Mouse (Mus musculus) limb, embryonic 15.5 days (tissue): Measurements from ENCODE around the gene Ldlrad3. TPM values are rescaled to one million over a fixed set of nuclear protein-coding genes. Genes with fewer than 3 reads are reported as not detected.

Source experiments
- ATAC-seq: fragments of 200-750 bp; cut with Nextera tagmentation; 2 replicates; pipeline ENCODE4 v1.8.0; 2017; ENCODE audit warnings: low read depth, moderate TSS enrichment; ENCODE audit not compliant: insufficient number of reproducible peaks, low FRiP score, low TSS enrichment
- H3K27ac ChIP-seq: fragments of 300-500 bp; sonication (generic); 2 replicates; pipeline ENCODE4 v1.5.1; 2015; ENCODE audit warnings: moderate library complexity, mild to moderate bottlenecking, inconsistent platforms
- H3K27me3 ChIP-seq: fragments of 300-500 bp; sonication (generic); 2 replicates; pipeline ENCODE4 v1.6.1; 2015; ENCODE audit warnings: inconsistent platforms
- H3K36me3 ChIP-seq: fragments of 300-500 bp; sonication (generic); 2 replicates; pipeline ENCODE4 v1.6.1; 2015; ENCODE audit warnings: inconsistent platforms
- H3K4me1 ChIP-seq: fragments of 300-500 bp; sonication (generic); 2 replicates; pipeline ENCODE4 v1.6.1; 2015; ENCODE audit warnings: inconsistent platforms
- H3K4me2 ChIP-seq: fragments of 300-500 bp; sonication (generic); 2 replicates; pipeline ENCODE4 v1.6.1; 2015; ENCODE audit warnings: mild to moderate bottlenecking, inconsistent platforms
- H3K4me3 ChIP-seq: fragments of 300-500 bp; sonication (generic); 2 replicates; pipeline ENCODE4 v1.5.1; 2015; ENCODE audit warnings: mild to moderate bottlenecking, inconsistent platforms
- H3K9ac ChIP-seq: fragments of 300-500 bp; sonication (generic); 2 replicates; pipeline ENCODE4 v1.6.1; 2015; ENCODE audit warnings: inconsistent platforms
- H3K9me3 ChIP-seq: fragments of 300-500 bp; sonication (generic); 2 replicates; pipeline ENCODE4 v1.6.1; 2016; ENCODE audit warnings: inconsistent platforms
- WGBS: fragments of 180-500 bp; shearing (Covaris S2); methylation state at CpG from one replicate; pipeline ENCODE4 v1.1.7; 2015; 5-methylcytosine and 5-hydroxymethylcytosine counted together
- polyA plus RNA-seq: library from polyadenylated mRNA; unstranded; fragments of >200 nt; fragmentation: Nextera tagmentation; extraction: Ambion mirVana; gene quantifications from 2 replicates; pipeline ENCODE4 v1.2.1, GENCODE M21; 2015

Gene Ldlrad3
- polyA plus RNA-seq, 1 experiment from 2014 or later, result 55.1 TPM

GRCm38 (mm10) chr2:102154328-102154727 is 31.9 kb downstream of the Ldlrad3 start:
- H3K27ac ChIP-seq, result no peak overlapping the region; the same call in 1 of the 2 replicates

GRCm38 (mm10) chr2:102153516-102153915 is 32.7 kb downstream of the Ldlrad3 start:
- 84% methylated on average over 4 of the region's 4 CpGs for WGBS
- no peaks in the 10 kb centered on the region for H3K27me3 ChIP-seq
- H3K4me2 ChIP-seq, result no peak overlapping the region
- H3K36me3 ChIP-seq, result no peaks in the 10 kb centered on the region; the same call in 1 of the 2 replicates
- no peak overlapping the region for H3K27ac ChIP-seq
- H3K4me3 ChIP-seq, result no peak overlapping the region
- H3K9ac ChIP-seq, result no peak overlapping the region
- H3K4me1 ChIP-seq, result peaks cover 41% of the 10 kb centered on the region
- H3K9me3 ChIP-seq, result no peaks in the 10 kb centered on the region
- no peak for ATAC-seq

More at GRCm38 (mm10) chr2:102154328-102154727, 31.9 kb downstream of the Ldlrad3 start:
- Histone ChIP-seq H3K4me3 (no peak overlapping the region), H3K4me2 (no peak overlapping the region), H3K27me3 (no peaks in the 10 kb centered on the region), H3K36me3 (peaks cover 2% of the 10 kb centered on the region; the same call in 1 of the 2 replicates), H3K4me1 (peaks cover 41% of the 10 kb centered on the region), H3K9me3 (no peaks in the 10 kb centered on the region), H3K9ac (no peak overlapping the region)
- 35% methylated on average over 4 of the region's 4 CpGs for WGBS
- ATAC-seq, result no peak

- Histone ChIP-seq H3K9ac (no peak overlapping the region), H3K4me3 (no peak overlapping the region), H3K27ac (no peak overlapping the region), H3K27me3 (no peaks in the 10 kb centered on the region), H3K4me1 (peaks cover 41% of the 10 kb centered on the region), H3K9me3 (no peaks in the 10 kb centered on the region), H3K4me2 (no peak overlapping the region), H3K36me3 (no peaks in the 10 kb centered on the region)
- ATAC-seq, result no peak
- WGBS, result 89% methylated on average over 5 of the region's 5 CpGs
These were observed 33.3 kb downstream of the Ldlrad3 start for GRCm38 (mm10) chr2:102152851-102153250.

GRCm38 (mm10) chr2:102149058-102149457 is 37.1 kb downstream of the Ldlrad3 start:
- Histone ChIP-seq H3K27ac (no peak overlapping the region), H3K4me2 (no peak overlapping the region), H3K4me1 (peaks cover 10% of the 10 kb centered on the region), H3K27me3 (no peaks in the 10 kb centered on the region), H3K9ac (no peak overlapping the region), H3K9me3 (no peaks in the 10 kb centered on the region), H3K36me3 (no peaks in the 10 kb centered on the region), H3K4me3 (no peak overlapping the region)
- no peak for ATAC-seq
- 92% methylated on average over 2 of the region's 2 CpGs for WGBS

- Histone ChIP-seq H3K4me1 (peaks cover 7% of the 10 kb centered on the region; the same call in 1 of the 2 replicates), H3K27ac (no peak overlapping the region), H3K4me3 (no peak overlapping the region), H3K9me3 (no peaks in the 10 kb centered on the region), H3K36me3 (no peaks in the 10 kb centered on the region), H3K9ac (no peak overlapping the region), H3K4me2 (no peak overlapping the region), H3K27me3 (no peaks in the 10 kb centered on the region)
- ATAC-seq, result no peak
- 58% methylated on average over 6 of the region's 6 CpGs for WGBS
These were observed 38.1 kb downstream of the Ldlrad3 start for GRCm38 (mm10) chr2:102148093-102148492.

- 68% methylated on average over 4 of the region's 4 CpGs for WGBS
- no peak overlapping the region for H3K4me2 ChIP-seq
- H3K9me3 ChIP-seq, result no peaks in the 10 kb centered on the region
- no peaks in the 10 kb centered on the region for H3K27me3 ChIP-seq
- H3K4me3 ChIP-seq, result no peak overlapping the region
- peaks cover 12% of the 10 kb centered on the region for H3K4me1 ChIP-seq
- H3K27ac ChIP-seq, result no peak overlapping the region
- H3K36me3 ChIP-seq, result no peaks in the 10 kb centered on the region
- no peak for ATAC-seq
- H3K9ac ChIP-seq, result no peak overlapping the region
These were observed 38.6 kb downstream of the Ldlrad3 start for GRCm38 (mm10) chr2:102147561-102147960.

- Histone ChIP-seq H3K4me1 (peaks cover 19% of the 10 kb centered on the region), H3K27ac (no peak overlapping the region), H3K9ac (no peak overlapping the region), H3K27me3 (no peaks in the 10 kb centered on the region), H3K4me2 (no peak overlapping the region), H3K36me3 (no peaks in the 10 kb centered on the region), H3K4me3 (no peak overlapping the region), H3K9me3 (no peaks in the 10 kb centered on the region)
- 85% methylated on average over 8 of the region's 8 CpGs for WGBS
- ATAC-seq, result no peak
These were observed 39.8 kb downstream of the Ldlrad3 start for GRCm38 (mm10) chr2:102146386-102146785.

- no peaks in the 10 kb centered on the region for H3K36me3 ChIP-seq
- H3K4me2 ChIP-seq, result no peak overlapping the region
- no peak for ATAC-seq
- 84% methylated on average over 3 of the region's 3 CpGs for WGBS
- no peak overlapping the region for H3K27ac ChIP-seq
- no peak overlapping the region for H3K9ac ChIP-seq
- H3K4me1 ChIP-seq, result peaks cover 30% of the 10 kb centered on the region
- H3K9me3 ChIP-seq, result no peaks in the 10 kb centered on the region
- no peaks in the 10 kb centered on the region for H3K27me3 ChIP-seq
- no peak overlapping the region for H3K4me3 ChIP-seq
These were observed 41.1 kb downstream of the Ldlrad3 start for GRCm38 (mm10) chr2:102145036-102145435.

DNA sequence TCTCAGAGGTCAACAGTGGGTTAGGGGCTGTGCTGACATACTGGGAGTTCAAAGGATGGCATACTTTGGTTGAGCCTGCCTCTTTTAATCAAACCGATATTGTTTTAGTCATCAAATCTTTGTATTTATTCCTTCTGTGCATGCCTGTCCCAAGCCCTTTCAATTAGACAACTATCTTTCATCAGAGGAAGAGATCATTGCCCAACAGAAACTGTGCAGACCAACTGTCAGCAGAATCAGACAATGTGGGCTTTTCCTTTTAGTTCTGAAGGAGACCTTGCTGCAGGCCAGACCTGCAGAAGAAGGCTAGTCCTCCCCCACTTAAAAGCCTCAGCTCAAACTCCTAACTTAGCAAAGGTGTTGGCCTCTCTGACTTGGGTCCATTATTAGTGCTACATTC is 41.9 kb downstream of the Ldlrad3 start:
- Histone ChIP-seq H3K9me3 (no peaks in the 10 kb centered on the region), H3K9ac (no peak overlapping the region), H3K27me3 (no peaks in the 10 kb centered on the region), H3K4me1 (peaks cover 35% of the 10 kb centered on the region), H3K36me3 (no peaks in the 10 kb centered on the region), H3K4me2 (no peak overlapping the region), H3K4me3 (no peak overlapping the region), H3K27ac (no peak overlapping the region)
- ATAC-seq, result no peak
- WGBS, result 90% methylated on average over 1 of the region's 1 CpGs

GRCm38 (mm10) chr2:102142654-102143271 is 43.4 kb downstream of the Ldlrad3 start:
- H3K4me3 ChIP-seq, result no peak overlapping the region
- no peak overlapping the region for H3K4me2 ChIP-seq
- H3K27me3 ChIP-seq, result no peaks in the 10 kb centered on the region
- no peak overlapping the region for H3K9ac ChIP-seq
- 48% methylated on average over 14 of the region's 14 CpGs for WGBS
- ATAC-seq, result no peak
- no peak overlapping the region for H3K27ac ChIP-seq
- no peaks in the 10 kb centered on the region for H3K36me3 ChIP-seq
- H3K9me3 ChIP-seq, result no peaks in the 10 kb centered on the region
- peaks cover 51% of the 10 kb centered on the region for H3K4me1 ChIP-seq

- Histone ChIP-seq H3K9ac (no peak overlapping the region), H3K27ac (no peak overlapping the region; the same call in 1 of the 2 replicates), H3K4me1 (peaks cover 56% of the 10 kb centered on the region), H3K9me3 (no peaks in the 10 kb centered on the region), H3K36me3 (no peaks in the 10 kb centered on the region), H3K4me2 (no peak overlapping the region), H3K27me3 (no peaks in the 10 kb centered on the region), H3K4me3 (no peak overlapping the region)
- ATAC-seq, result peak; percentile 23; the same call in 1 of the 2 replicates
- WGBS, result 50% methylated on average over 4 of the region's 4 CpGs
These were observed 44.0 kb downstream of the Ldlrad3 start for GRCm38 (mm10) chr2:102142197-102142623.

GRCm38 (mm10) chr2:102141199-102141598 is 45.0 kb downstream of the Ldlrad3 start:
- Histone ChIP-seq H3K27me3 (no peaks in the 10 kb centered on the region), H3K4me1 (peaks cover 61% of the 10 kb centered on the region), H3K27ac (peak overlapping the region; percentile 14), H3K4me3 (no peak overlapping the region), H3K36me3 (no peaks in the 10 kb centered on the region), H3K9ac (no peak overlapping the region), H3K4me2 (no peak overlapping the region), H3K9me3 (no peaks in the 10 kb centered on the region)
- 55% methylated on average over 2 of the region's 2 CpGs for WGBS
- no peak for ATAC-seq
